Mouse (Mus musculus) testis, adult 2 months (tissue): ENCODE data around the gene Stum.
"Not testable (repeated sequence)": the region's sequence is repeated elsewhere in the genome, so short reads cannot be mapped to it uniquely, and the experiment has no call there.

Experiments
- CTCF ChIP-seq: fragments of 200-500 bp; IDR thresholded peaks from 2 replicates; pipeline ENCODE4 v1.5.1; 2012; ENCODE audit warnings: low read depth, mild to moderate bottlenecking, inconsistent platforms, low read length, moderate library complexity; ENCODE audit not compliant: control insufficient read depth, insufficient read depth, insufficient replicate concordance
- POLR2A ChIP-seq: fragments of 200-500 bp; IDR thresholded peaks from 2 replicates; pipeline ENCODE4 v1.6.1; 2012; ENCODE audit warnings: low read depth, mild to moderate bottlenecking, inconsistent platforms, low read length, moderate library complexity; ENCODE audit not compliant: control insufficient read depth

GRCm38 (mm10) chr1:180518899-180519298 lies 35.6 kb upstream of the Stum start:
- not testable (repeated sequence) for TF ChIP-seq CTCF, POLR2A
